Mouse (Mus musculus): ENCODE measurements around the gene Wdr1.
"Not testable (repeated sequence)": the region's sequence is repeated elsewhere in the genome, so short reads cannot be mapped to it uniquely, and the experiment has no call there.

Wdr1 gene

DNA sequence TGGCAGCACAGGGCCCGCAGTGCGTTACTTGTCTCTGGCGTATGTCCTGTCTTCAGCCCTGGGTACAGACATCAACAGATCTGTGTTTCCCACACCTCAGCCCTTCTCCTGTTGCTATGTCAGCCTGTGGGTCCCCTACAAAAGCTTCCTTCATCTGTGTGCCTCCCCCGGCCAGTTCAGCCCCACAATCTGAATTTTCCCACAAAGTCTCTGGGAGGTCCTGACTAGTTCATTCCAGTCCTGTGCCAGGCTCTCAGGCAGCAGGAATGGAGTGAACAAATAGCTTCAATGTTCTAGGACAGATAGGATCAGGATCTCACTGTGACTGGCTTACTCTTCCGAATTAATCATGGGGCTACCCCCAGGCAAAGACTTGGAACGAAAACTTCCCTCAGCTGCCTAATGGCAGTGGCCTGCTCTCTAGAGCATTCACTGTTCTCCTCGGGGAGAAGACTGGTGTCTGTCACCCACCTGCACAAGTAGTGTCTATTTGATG lies 63.7 kb downstream of the Wdr1 start:
- in situ Hi-C loops (cut with MboI; ENCODE audit: low sequenced_read_pairs): no loop called here

- in situ Hi-C loops (cut with MboI; ENCODE audit: low sequenced_read_pairs): no loop called here
These were observed 64.5 kb downstream of the Wdr1 start for GRCm38 (mm10) chr5:38498479-38498878.

DNA sequence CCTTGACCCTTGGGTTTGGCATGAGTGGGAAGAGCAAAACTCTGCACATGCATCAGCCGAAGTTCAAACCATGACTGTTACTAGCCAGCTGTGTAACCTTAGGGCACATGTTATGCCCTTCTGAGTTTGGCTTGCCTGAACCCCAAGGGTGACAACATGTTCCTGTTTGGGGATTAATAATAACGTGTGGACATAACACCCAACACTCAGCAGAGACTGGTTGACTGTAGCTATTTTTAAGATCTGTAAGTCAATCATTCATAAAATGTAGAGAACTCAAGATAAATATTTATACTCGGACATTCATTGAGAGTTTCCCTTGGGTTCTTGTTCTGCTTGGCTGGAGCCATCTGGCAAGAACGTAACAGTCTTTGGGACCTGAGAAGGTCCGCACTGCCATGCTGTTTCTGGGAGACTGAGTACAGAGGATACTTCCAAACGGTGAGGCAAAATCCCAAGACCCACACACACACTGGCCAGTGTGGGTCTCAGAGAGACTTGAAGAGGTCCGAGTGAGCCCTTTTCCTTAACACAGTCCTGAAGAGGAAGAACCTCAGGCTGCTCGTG lies 66.4 kb downstream of the Wdr1 start:
- in situ Hi-C loops (cut with MboI; ENCODE audit: low sequenced_read_pairs): no loop called here

DNA sequence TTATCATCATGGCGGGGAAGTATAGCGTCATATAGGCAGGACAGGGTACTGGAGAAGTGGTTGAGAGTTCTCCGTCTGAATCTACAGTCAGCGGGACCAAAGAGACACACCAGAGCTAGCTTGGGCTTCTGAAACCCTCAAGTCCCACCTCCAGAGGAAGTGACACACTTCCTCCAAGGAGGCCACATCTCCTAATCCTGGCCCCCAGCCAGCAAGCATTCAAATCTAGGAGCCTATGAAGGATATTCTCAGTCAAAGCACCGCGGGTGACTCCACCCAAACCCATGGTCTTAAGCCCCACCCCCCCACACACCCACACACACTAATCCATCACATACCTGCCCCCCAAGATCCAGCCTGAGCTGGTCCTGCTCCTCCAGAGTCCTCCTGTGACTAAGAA lies 69.1 kb downstream of the Wdr1 start:
- in situ Hi-C loops (cut with MboI; ENCODE audit: low sequenced_read_pairs): no loop called here

DNA sequence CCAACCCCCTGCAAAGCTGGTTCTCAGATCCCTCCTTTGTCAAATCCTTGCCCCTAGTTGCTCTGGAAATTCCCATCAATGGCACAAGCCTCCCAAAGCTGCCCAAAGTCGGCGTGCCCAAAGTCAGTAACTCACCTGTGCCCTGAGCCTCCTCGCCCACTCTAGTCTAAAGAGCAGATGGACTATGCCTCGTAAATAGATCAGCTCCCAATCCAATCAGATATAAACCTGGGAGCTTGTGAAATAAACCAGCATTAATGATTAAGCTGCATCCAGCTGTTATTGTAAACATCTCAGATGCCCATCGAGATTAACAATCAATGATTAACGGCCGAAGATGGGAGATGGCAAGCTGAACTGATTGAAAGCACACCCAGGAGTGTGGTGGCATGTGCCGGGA lies 71.3 kb downstream of the Wdr1 start:
- in situ Hi-C loops (cut with MboI; ENCODE audit: low sequenced_read_pairs): no loop called here

DNA sequence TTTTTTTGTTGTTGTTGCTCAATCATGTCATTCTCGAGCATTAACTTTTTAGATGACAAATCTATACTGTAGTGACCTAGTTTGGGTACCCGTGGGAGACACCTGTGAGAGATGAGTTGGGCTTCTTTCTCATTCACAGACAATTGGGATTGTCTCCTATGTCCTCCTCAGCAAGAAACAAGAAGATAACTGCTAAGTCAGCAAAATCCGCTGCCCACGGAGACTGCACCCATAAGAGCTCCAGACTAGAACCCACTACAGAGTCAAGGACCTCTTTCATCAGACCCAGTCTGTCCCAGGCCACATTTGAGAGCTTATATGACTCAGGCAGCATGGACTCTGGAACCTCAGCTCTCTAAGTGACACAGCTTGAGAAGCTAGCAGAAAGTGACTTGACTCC lies 73.3 kb downstream of the Wdr1 start:
- in situ Hi-C loops (cut with MboI; ENCODE audit: low sequenced_read_pairs): no loop called here

GRCm38 (mm10) chr5:38488673-38489615 lies 74.1 kb downstream of the Wdr1 start:
- in situ Hi-C loops (cut with MboI; ENCODE audit: low sequenced_read_pairs): no loop called here

- in situ Hi-C loops (cut with MboI; ENCODE audit: low sequenced_read_pairs): no loop called here
These were observed 75.0 kb downstream of the Wdr1 start for GRCm38 (mm10) chr5:38488026-38488425.

- in situ Hi-C loops (cut with MboI; ENCODE audit: low sequenced_read_pairs): no loop called here
These were observed 75.8 kb downstream of the Wdr1 start for GRCm38 (mm10) chr5:38487247-38487646.

DNA sequence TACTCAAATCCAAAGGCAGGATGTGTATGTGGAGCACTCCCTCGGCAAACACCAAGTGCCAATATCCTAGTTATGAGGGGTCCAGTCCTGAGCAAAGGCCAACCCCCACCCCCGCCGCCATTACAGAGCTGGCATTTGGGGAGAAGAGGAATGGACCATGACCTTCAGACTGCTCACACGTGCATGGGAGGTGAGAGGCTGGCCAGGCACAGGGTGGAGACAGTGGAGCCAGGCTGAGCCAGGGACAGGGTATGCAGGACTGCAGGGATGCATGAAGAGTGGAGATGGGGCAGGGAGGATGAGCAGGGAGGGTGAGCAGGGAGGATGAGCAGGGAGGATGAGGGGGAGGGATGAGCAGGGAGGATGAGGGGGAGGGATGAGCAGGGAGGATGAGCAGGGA lies 77.1 kb downstream of the Wdr1 start:
- in situ Hi-C loops (cut with MboI; ENCODE audit: low sequenced_read_pairs): no loop called here

DNA sequence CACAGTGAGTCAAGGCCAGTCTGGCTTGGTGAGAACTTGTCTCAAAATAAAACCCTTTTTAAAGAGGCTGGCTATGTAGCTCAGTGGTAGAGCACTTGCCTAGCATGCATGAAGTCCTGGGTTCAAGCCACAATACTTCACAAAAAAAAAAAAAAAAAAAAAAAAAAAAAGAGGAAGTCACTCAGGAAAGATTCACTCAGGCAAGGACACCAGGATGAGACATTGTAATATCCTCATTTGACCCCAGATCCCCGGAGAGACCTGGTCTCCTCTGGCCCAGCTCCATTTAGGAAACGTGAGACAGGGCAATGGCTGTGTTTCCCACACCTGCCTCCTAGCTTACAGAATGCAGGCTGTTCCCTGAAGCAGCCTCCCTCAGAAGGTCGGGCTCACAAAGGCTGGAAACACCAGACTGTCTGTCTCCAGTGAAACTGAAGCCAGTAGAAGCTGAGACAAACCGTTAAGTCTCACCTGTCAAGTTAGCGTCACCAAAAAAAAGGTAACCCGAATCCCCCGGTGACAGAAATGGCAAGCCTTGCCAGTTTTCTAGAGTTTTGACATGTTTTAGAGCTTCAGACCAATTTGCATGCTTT lies 79.4 kb downstream of the Wdr1 start:
- in situ Hi-C loops (cut with MboI; ENCODE audit: low sequenced_read_pairs): no loop called here

GRCm38 (mm10) chr5:38480822-38481707 lies 82.0 kb downstream of the Wdr1 start:
- in situ Hi-C loops (cut with MboI; ENCODE audit: low sequenced_read_pairs): no loop called here

DNA sequence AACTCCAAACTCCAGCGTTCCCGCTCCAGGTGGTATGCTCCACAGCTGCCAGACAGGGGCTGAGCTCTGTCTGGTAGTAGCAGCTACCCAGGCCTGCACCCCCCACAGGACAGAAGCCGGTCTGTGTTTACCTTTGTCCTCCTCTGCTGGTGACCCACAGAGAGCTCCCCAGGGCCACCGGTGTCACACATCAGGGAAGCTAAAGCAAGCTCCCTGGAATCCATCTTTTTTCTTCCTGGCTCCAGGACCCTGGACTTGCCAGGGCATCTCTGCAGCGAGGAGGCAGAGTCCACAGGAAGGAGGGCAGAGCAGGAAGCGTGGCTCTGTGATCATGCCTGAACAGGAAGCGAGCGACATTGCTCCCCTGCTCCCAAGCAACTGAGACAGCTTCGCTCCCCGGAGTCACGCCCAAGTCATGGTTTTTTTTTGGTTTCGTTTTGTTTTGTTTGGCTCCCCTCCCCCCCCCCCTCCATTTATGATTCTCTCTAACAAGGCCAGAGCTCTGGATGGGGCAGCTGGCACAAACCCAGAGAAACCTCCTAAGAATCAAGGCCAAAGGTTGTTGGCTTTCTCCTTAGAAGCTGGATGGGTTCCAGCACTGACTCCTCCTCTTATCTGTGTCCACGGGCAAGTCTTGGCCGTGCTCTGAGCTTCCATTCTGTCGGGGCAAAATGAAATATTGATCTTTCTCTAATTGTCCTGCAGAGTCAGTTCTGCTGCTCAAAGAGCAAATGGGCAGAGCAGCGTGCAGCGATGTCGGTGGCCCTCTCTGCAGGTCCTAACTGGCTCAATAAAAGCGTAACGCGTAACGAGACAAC lies 82.9 kb downstream of the Wdr1 start:
- in situ Hi-C loops (cut with MboI; ENCODE audit: low sequenced_read_pairs): no loop called here

GRCm38 (mm10) chr5:38479545-38479907 lies 83.5 kb downstream of the Wdr1 start:
- in situ Hi-C loops (cut with MboI; ENCODE audit: low sequenced_read_pairs): not testable (repeated sequence)

- in situ Hi-C loops (cut with MboI; ENCODE audit: low sequenced_read_pairs): no loop called here
These were observed 84.0 kb downstream of the Wdr1 start for GRCm38 (mm10) chr5:38479027-38479426.

DNA sequence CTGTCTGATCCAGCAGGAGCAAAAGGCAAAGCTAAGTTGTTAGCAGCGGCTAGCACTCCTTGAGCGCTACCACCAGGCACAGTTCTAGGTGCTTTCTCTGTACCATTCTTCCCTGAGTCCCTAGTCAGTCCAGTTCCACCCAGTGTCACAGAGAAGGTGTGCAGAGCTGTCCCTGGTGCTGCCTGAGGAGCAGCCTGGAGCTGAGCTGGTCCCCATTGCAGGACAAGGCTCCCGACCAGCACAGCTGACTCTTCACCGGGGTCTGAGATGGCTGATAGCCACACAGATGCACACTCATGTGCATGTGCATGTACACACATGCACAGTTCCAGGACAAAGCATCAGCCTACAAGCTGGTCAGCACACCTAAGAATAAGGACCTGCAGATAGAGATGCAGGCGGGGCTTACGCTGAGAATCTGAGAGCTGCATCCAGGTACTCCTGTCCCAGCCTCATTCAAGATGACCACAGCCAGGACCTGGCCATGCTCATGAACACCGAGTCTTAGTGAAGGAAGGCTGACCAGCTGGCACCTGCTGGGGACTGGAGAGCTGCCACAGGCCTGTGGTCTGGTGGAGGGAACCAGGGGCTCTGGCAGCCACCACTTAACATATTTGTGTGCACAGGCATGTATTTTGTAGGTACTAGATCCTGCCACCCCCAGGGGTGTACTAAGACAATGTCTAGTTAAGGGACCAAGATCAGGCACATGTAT lies 85.1 kb downstream of the Wdr1 start:
- in situ Hi-C loops (cut with MboI; ENCODE audit: low sequenced_read_pairs): no loop called here

- in situ Hi-C loops (cut with MboI; ENCODE audit: low sequenced_read_pairs): no loop called here
These were observed 86.0 kb downstream of the Wdr1 start for GRCm38 (mm10) chr5:38476861-38477565.
